Mouse (Mus musculus) frontal cortex, postnatal 25 days (tissue): ENCODE data around the gene Sp9.

Source experiments
- DNase-seq, 2 experiments: peaks; one replicate each; pipeline ENCODE4 v3.0.0; 2022; ENCODE audit warnings: low spot score in 2 of 2

Gene Sp9

DNA sequence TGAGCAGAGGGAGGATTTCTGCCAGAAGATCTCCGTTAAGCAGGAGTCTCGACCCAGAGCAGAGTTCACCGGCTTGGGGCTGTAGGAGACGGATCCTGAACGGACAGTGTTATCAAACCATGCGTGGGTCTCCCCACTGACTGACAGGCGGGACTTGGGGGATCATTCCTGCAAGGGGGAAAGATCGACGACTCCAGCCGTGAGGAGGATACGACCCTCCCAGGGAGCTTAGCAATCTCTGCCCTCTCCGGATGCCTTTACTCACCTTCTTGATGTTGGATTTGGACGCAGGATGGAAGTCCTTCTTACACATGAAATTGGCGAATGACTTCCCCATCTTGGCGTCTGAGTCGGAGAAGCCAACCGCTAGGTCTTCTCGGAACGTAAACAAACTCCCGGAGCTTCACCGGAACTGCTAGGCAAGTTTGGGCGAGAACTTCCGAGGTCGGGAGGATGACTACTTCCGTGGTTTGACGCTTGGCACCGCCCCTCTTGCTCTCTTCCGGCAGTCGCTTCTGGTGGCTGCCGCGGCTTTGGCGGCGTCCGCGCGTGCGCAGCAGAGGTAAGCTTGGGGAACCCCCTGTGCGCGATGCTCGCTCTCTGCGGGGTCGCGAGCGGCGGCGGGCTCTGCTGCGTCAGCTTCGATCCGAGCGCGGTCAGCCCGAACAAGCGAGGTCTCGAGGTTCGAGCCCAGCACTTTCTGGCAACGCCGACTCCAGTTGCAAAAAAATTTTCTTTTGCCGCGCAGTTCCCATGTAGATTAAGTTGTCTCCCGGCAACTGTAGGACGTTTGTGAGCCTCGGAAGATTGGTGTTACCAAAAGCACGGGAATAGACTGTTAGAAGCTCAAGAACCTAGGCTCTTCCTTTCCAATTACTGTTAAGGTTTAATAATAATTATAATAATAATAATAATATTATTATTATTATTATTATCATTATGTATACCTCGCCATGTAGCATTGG is 40.7 kb downstream of the Sp9 start, which contains the start of the genes Scrn3 and Cir1:
Gene Scrn3 (plus strand): TSS at position 450 of the 965 bp plus-strand sequence.
Gene Cir1 (minus strand): TSS at position 550 of the 965 bp plus-strand sequence.
- DNase-seq = peak; percentile 74 to 91

DNA sequence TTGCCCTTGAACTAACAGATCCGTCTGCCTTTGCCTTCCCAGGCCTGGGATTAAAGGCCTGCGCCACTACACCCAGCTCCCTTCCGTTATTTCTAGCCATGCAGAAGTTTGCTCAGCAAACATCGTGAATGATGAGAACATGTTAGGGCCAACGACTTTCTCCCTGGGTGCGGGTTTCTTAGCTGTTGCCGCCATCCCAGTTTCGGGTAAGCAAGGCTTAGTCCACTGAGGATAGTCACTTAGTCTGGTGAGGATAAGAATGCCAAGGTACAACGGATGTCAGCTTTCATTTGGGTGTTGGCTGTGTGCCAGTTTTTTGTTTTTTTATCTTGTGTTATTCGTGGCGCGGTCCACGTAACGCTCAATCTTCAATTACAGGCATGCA is 41.4 kb downstream of the Sp9 start:
- DNase-seq = peak; percentile 6 to 19

DNA sequence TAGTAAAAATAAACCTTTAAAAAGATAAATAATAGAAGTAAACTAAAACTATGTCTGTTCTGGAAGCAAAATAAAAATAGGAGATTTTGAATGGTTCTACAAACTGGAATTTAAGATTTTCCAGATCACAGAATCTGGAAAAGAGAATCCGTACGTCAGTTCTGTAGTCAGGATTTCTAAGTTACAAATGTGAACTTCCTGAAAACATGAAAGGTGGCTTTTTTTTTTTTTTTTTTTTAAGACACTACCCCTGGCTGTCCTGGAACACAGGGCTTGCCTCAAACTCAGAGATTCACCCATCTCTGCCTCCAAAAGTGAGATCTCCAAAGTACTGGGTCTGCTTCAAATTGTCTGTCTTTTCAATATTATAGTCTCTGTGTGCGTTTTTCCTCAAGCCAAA is 42.6 kb downstream of the Sp9 start:
- DNase-seq = no peak

DNA sequence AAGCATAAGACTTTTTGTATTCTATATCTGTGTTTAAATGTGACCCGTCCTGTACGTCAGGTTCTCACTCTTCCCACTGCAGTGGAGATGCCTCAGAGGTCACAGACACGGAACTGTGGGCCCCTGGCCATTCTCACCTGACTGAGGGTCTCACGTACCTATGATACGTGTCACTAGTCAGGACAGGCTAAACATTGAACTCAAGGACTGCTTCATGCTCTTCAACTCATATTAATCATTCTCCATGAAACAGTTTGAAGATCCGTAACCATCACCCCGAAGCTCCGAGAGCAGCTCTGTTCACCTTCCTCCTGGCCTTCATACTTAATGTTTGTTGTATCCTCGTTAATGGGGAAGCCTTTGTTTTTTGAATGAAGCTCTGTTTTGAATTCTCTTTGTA is 45.7 kb downstream of the Sp9 start:
- DNase-seq = no peak

DNA sequence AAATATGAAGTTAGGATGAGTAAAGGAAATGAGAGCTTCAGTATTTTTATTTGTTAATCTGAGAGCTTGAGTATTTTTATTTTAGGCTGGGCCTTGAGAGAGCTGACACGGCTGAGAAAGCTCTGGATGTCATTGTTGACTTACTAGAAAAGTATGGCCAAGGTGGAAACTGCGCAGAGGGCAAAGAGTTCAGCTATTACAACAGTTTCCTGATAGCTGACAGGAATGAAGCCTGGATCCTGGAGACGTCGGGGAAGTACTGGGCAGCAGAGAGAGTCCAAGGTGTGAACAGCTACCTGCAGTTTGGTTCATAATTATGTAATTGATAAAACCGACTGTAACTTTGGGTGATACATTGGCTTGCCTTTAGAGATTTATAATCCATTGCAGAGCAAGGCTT is 47.5 kb downstream of the Sp9 start:
- no peak for DNase-seq

DNA sequence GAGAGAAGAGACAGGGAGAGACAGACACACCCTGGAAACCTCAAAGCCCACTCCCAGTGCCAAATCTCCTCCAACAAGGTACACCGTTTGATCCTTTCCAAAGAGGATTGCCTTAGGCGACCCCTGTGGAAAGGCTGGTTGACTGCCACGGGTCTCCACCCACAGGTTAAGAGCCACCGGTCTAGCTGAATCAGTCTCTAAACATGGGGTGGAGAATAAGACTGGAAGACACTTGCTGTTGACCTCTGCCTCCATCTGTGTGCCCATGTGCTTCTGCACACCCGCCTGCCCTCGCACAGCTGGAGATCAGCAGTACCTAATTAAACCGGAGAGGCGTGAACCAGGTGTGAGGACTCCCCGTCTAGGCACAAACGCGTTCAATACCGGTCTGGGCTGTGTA is 51.3 kb downstream of the Sp9 start:
- no peak for DNase-seq

DNA sequence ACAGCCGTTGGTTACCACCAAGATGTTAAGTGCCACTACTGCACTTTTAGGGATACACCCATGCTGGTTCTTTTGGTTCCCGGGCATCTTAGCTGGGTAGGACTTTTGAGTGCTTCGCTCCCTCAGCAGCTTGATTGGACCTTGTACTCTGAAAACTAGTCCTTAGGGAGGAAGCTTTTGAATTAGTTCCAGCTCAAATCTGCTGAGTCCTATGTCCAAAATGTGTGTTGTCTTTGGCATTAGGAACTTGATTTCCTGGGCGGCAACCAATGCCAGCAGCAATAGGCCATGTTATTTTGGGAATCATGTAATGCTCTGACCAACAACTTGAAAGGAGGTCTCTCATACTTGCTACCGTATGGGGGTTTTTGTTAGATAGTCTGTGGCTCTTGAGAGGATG is 54.1 kb downstream of the Sp9 start:
- DNase-seq = no peak
